Mouse (Mus musculus) spleen, embryonic (tissue): ENCODE data around the gene Smarcc1.
"Not testable (repeated sequence)": the region's sequence is repeated elsewhere in the genome, so short reads cannot be mapped to it uniquely, and the experiment has no call there.

ENCODE experiments used
- CTCF ChIA-PET: fragments of 350-600 bp; sonication (Branson Sonifier 250); formaldehyde crosslinking; loops from one replicate; lab custom pipeline; 2022; lab: Charles Lee

The Smarcc1 gene

GRCm38 (mm10) chr9:110116977-110117778 is at the start of gene Smarcc1:
Gene Smarcc1 (plus strand): TSS chr9:110117708.
- CTCF ChIA-PET = no interaction called here

- CTCF ChIA-PET = no interaction called here
These were observed 48.8 kb upstream of the Smarcc1 start for GRCm38 (mm10) chr9:110068745-110069144.

GRCm38 (mm10) chr9:110070358-110070757 is 47.1 kb upstream of the Smarcc1 start:
- CTCF ChIA-PET = no interaction called here

- CTCF ChIA-PET = interaction anchor here (0.7 kb wide), 1 partner anchor 201 kb away, joined by 3 read pairs; no protein-coding TSS in a partner anchor
These were observed 46.5 kb upstream of the Smarcc1 start for GRCm38 (mm10) chr9:110071011-110071410.

GRCm38 (mm10) chr9:110071843-110072242 is 45.7 kb upstream of the Smarcc1 start:
- CTCF ChIA-PET = no interaction called here

- CTCF ChIA-PET = interaction anchor here (0.6 kb wide), 1 partner anchor 446 kb away, joined by 5 read pairs; no protein-coding TSS in a partner anchor
These were observed 41.0 kb upstream of the Smarcc1 start for GRCm38 (mm10) chr9:110076468-110076867.

GRCm38 (mm10) chr9:110081066-110081465 is 36.4 kb upstream of the Smarcc1 start:
- CTCF ChIA-PET = interaction anchor here (0.7 kb wide), 1 partner anchor 17 kb away, joined by 3 read pairs; no protein-coding TSS in a partner anchor

GRCm38 (mm10) chr9:110084201-110084964 is 33.1 kb upstream of the Smarcc1 start:
- CTCF ChIA-PET = interaction anchor here (0.5 kb wide), 1 partner anchor 16 kb away, joined by 3 read pairs; no protein-coding TSS in a partner anchor

GRCm38 (mm10) chr9:110085693-110086092 is 31.8 kb upstream of the Smarcc1 start:
- CTCF ChIA-PET = no interaction called here

GRCm38 (mm10) chr9:110093303-110093702 is 24.2 kb upstream of the Smarcc1 start:
- CTCF ChIA-PET = no interaction called here

- CTCF ChIA-PET = interaction anchor here (0.6 to 0.7 kb wide), 2 partner anchors 16 to 337 kb away, joined by 5 to 6 read pairs; no protein-coding TSS in a partner anchor
These were observed 22.7 kb upstream of the Smarcc1 start for GRCm38 (mm10) chr9:110094761-110095160.

GRCm38 (mm10) chr9:110097791-110098190 is 19.7 kb upstream of the Smarcc1 start:
- CTCF ChIA-PET = no interaction called here

- CTCF ChIA-PET = interaction anchor here (0.6 to 0.7 kb wide), 3 partner anchors 9 to 1785 kb away, joined by 3 to 4 read pairs (median 3); no protein-coding TSS in a partner anchor
These were observed 16.6 kb upstream of the Smarcc1 start for GRCm38 (mm10) chr9:110100627-110101600.

GRCm38 (mm10) chr9:110116353-110116976 is 1.0 kb upstream of the Smarcc1 start:
- CTCF ChIA-PET = interaction anchor here (0.5 kb wide), 1 partner anchor 10 kb away, joined by 3 read pairs; no protein-coding TSS in a partner anchor

GRCm38 (mm10) chr9:110117779-110118139 is 251 bp downstream of the Smarcc1 start, which contains the start of gene Dhx30:
Gene Dhx30 (minus strand): TSS chr9:110117830.
- CTCF ChIA-PET = no interaction called here

- CTCF ChIA-PET = no interaction called here
These were observed 741 bp downstream of the Smarcc1 start for GRCm38 (mm10) chr9:110118249-110118648.

GRCm38 (mm10) chr9:110121424-110121823 is 3.9 kb downstream of the Smarcc1 start:
- CTCF ChIA-PET = interaction anchor here (0.6 kb wide), 1 partner anchor 27 kb away, joined by 6 read pairs; no protein-coding TSS in a partner anchor

- CTCF ChIA-PET = no interaction called here
These were observed 5.8 kb downstream of the Smarcc1 start for GRCm38 (mm10) chr9:110123322-110123721.

- CTCF ChIA-PET = not testable (repeated sequence)
These were observed 6.6 kb downstream of the Smarcc1 start for GRCm38 (mm10) chr9:110124008-110124540.
